Mouse (Mus musculus) naive thymus-derived CD4-positive, alpha-beta T cell, adult 2 months (primary cell): ENCODE measurements around the gene Tnrc6c.
A peak's percentile ranks its signal among the peaks of the same experiment; 100 is the strongest.
"Not testable (repeated sequence)": the region's sequence is repeated elsewhere in the genome, so short reads cannot be mapped to it uniquely, and the experiment has no call there.

Experiments
- DNase-seq: peaks from one replicate; pipeline ENCODE4 v3.0.0-alpha.2; 2011; ENCODE audit warnings: low read depth

Tnrc6c gene

DNA sequence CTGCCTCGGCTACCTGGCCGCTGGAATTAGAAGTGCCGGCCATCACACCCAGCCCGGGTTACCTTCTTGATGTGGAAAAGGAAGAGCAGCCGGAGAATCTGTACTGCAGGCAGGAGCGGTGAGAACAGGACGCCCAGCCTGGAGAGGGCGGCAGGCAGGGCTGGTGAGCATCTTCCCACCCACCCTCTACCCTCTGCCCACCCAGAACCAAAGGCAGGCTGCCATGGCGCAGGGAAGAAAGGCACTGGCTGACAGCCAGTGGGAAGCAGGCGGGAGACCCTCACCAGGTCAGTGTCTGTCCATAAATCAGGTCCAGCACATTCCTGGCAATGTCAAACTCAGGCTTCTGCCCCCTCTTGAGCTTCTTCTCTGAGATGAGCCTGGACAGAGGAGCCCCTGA, 116.3 kb downstream of the Tnrc6c start:
- DNase-seq = no peak

- DNase-seq = peak; percentile 43
Observed at GRCm38 (mm10) chr11:117772352-117772751, 118.3 kb downstream of the Tnrc6c start.

GRCm38 (mm10) chr11:117774925-117775324, 120.8 kb downstream of the Tnrc6c start:
- DNase-seq = no peak

DNA sequence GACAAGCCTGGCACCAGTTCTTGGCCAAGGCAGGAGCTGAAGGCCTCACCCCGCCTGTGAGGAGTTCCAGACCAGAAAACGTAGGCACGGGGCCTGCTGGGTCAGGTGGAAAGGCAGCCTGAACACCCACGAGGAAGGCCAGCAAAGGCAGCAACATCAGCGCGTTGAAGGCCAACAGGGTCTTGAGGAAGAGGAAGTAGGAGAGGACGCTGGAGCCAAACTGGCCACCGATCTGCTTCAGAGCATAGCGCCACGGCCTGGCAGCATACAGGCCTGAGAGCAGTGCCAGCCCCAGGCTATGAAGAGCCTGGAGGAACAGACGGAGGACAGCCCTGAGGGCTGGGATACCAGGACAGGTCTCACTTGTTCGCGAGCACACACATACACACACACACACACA, 121.5 kb downstream of the Tnrc6c start:
- DNase-seq = no peak

- no peak for DNase-seq
Observed at GRCm38 (mm10) chr11:117776085-117776792, 122.2 kb downstream of the Tnrc6c start.

DNA sequence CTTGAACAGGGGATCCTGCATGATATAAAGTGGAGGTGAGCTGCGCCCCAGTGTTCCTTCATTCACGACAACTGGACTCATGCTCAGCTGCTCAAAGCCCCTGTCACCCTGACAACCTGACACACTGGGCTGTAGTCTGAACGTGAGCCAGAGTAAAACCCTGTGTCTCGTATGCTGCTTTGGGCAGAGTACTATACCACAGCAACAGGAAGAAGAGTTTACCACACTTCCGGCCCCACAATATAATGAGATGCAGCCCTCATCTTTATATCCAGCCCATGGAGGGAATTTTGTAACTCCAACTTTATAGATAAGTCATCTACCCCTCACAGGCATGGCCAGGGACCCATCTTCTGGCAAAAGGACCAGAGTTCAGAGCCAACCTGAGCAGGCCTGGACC, 123.0 kb downstream of the Tnrc6c start:
- peak; percentile 78 for DNase-seq

GRCm38 (mm10) chr11:117778031-117778430, 123.9 kb downstream of the Tnrc6c start:
- no peak for DNase-seq

GRCm38 (mm10) chr11:117778851-117779433, 124.9 kb downstream of the Tnrc6c start:
- no peak for DNase-seq

GRCm38 (mm10) chr11:117779434-117780198, 125.5 kb downstream of the Tnrc6c start:
- DNase-seq = peak; percentile 49

- DNase-seq = no peak
Observed at GRCm38 (mm10) chr11:117780199-117780515, 126.1 kb downstream of the Tnrc6c start.

- peak; percentile 97 for DNase-seq
Observed at GRCm38 (mm10) chr11:117780582-117781111, 126.6 kb downstream of the Tnrc6c start.

DNA sequence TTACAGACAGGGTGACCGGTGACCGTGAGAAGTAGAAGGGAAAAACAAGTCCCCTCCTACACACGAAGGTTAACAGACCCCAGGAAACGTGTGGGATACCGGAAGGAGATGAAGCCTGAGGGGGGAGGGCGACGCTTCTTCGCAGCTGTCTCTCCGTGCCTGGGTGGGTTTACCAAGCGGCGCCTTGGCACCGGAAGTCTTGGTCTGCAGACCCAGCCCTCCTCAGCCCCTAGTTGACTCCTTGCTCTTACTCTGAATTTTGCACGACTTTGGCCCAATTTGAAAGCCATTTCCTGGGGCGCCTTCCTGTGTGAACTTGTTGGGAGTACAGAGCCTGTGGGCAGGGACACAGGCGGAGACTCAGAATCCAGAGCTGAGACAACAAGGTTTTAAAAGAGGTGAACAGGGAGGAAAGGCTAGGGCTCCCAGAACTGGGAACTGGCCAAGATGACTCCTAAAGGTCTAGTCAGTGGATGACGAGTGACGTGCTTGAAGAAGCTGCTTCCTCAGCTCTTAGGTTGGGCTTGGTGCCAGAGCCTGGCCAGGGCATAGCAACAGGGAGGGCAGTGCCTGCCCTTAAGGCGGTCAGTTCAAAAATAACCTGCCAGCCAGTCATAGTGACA, 127.2 kb downstream of the Tnrc6c start:
- DNase-seq = no peak

- peak; percentile 88 for DNase-seq
Observed at GRCm38 (mm10) chr11:117781993-117782704, 128.1 kb downstream of the Tnrc6c start, which contains the start of the genes Tmc8 and Tmc6. Gene Tmc8 (plus strand): TSS chr11:117782076. Gene Tmc6 (minus strand): TSS chr11:117782198.

GRCm38 (mm10) chr11:117782705-117783034, 128.6 kb downstream of the Tnrc6c start:
- DNase-seq = no peak

- DNase-seq = peak; percentile 79
Observed at GRCm38 (mm10) chr11:117783089-117783488, 129.0 kb downstream of the Tnrc6c start.

GRCm38 (mm10) chr11:117783683-117784309, 129.7 kb downstream of the Tnrc6c start:
- no peak for DNase-seq

DNA sequence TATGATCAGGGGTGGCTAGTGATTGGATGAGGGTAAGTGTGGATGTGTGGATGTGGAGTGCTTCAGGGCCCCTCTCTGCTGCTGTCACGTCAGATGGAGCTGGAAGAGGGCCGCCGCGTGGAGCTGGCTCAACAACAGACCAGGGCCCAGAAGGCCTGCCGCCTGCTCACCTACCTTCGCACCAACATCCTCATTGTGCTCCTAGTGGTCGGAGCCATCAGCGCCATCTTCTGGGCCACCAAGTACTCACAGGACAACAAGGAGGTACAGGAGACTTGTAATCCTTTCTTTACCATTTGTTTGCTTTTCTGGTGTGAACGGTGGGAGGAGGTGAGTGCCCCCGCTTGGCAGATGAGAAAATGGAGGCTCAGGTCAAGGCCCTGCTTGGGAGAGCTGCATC, 132.2 kb downstream of the Tnrc6c start:
- DNase-seq = peak; percentile 81

GRCm38 (mm10) chr11:117788481-117788880, 134.4 kb downstream of the Tnrc6c start:
- not testable (repeated sequence) for DNase-seq

DNA sequence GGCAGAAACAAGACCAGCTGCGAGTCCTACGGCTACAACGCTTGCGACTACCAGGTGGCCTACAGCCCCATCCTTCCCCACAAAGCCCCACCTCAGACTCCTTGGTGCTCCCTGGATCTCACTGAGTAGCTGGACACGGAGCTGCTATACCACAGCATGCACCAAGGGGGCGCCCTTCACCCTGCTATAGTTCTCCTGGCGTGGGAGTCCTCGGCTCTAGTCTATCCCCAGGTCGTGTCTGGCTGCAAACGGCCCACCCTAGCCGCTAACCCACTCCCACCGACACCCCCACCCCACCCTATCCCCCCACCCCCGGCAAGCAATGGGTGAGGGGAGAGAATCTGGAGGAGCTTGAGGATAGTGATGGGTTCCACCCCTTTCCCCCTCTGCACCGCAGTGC, 136.2 kb downstream of the Tnrc6c start:
- peak; percentile 77 for DNase-seq

GRCm38 (mm10) chr11:117790703-117791440, 136.8 kb downstream of the Tnrc6c start:
- no peak for DNase-seq

GRCm38 (mm10) chr11:117791441-117791761, 137.3 kb downstream of the Tnrc6c start:
- DNase-seq = no peak
